Mouse (Mus musculus) sigmoid colon, adult 10 weeks (tissue): ENCODE measurements around the gene Col18a1. TPM values are rescaled to one million over a fixed set of nuclear protein-coding genes. Genes with fewer than 3 reads are reported as not detected.

ENCODE experiments used
- polyA plus RNA-seq: library from polyadenylated mRNA; stranded (reverse); fragments of 350-450 nt; fragmentation: Illumina TruSeq; extraction: RNeasy Lipid Tissue Mini Kit (QIAGEN cat#74804); gene quantifications from one replicate; pipeline ENCODE4 v1.2.3, GENCODE M21; 2014; ENCODE audit warnings: low read depth, low replicate concordance

Col18a1 gene
- polyA plus RNA-seq = 0.88 TPM

DNA sequence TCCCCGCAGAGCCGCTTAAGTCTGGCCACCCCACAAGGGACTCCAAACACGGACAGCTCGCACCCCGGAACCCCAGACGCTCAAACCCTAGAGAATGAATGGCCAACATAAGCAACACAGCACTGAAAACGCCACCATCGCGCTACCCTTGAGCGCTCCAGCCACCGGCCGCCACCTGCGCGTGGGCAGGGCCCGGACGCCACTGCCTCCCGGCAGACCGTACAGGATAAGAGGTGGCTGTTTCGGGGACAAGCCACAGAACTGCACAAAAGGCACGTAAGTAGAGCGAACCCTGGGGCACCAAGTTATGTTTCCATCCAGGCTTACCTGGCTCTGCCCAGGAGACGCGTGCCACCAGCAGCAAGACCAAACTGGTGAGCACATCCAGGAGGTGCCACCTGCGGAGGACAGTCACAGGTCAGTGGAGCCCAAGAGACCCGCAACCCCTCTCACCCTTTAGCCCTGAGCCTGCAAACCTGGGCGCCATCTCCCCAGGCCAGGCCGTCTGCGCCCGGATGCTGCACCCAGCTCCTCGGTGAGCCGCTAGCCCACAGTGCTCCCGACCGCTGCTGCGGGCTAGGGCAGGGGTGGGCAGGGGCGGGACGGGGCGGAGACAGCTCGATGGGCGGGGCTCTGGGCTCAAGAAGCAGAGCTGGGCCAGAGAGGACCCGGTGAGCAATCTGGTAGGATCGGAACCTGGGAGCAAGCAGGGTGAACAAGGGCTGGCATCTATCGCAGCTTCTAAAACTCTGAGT lies at the start of gene Col18a1:
Gene Col18a1 (minus strand): TSS at position 586 of the 755 bp plus-strand sequence.

DNA sequence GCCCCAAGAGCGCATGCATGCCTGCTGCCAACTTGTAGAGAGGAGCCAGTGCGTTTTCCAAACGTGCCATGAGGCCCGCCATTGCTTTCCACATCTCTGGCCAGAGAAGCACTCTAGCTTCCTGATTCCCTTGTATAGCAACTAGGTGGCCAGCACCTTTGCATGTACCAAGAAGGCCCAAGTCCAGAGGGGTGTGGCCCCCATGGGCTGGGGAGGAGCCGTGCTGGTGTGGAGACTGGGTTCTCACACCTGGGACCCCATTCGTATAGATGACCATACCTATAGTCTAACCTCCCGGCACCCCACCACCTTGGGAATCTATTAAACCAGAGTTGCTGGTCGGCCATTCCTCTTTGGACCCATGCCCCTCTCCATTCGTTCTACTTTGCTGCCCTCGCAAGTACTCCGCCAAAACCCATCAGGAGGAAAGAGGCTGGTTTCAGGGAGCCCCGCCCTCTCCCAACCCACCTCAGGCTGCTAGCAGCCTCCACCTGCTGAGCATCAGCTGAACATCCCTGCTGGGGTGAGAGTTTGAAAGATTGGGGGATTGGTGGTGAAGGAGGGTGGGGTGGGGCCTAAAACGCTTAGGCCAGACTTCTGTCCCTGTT lies 134.5 kb downstream of the Col18a1 start, which contains the start of gene Slc19a1:
Gene Slc19a1 (plus strand): TSS at position 474 of the 608 bp plus-strand sequence.

Other genes starting within 250 kb of the Col18a1 start
- gene Pcbp3, start 204.7 kb downstream of the Col18a1 start, polyA plus RNA-seq = 3.4 TPM
- 0.60 TPM for gene Slc19a1, start 134.3 kb downstream of the Col18a1 start, polyA plus RNA-seq
- gene Pofut2, start 92.7 kb upstream of the Col18a1 start, polyA plus RNA-seq = 1.7 TPM